Mouse (Mus musculus): Measurements from ENCODE around the gene Tmeff1. TPM values are rescaled to one million over a fixed set of nuclear protein-coding genes. Genes with fewer than 3 reads are reported as not detected.

Tmeff1 gene
- polyA plus RNA-seq, 1 experiment = 2.5 TPM

DNA sequence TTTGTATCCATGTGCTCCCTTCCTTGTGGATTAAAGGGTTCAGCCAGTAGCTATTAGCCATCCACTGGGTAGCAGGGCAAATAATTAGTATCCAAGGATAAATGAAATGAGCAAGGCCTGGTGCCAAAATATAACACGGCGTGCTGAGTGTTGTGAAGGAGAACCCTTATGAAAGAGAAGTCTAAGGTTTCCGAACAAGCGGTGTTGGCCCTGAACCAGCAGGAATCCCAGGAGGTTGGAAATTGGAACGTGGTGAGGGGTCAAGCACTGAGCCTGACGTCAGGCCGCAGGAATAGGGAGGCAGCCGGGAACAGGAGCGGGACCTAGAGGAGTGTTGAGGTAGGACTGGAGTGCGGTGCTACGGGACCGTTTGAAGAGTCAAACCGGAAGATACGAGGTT lies 25.3 kb upstream of the Tmeff1 start:
- no peak for DNase-seq (ENCODE audit: low read depth, low spot score)
- 90% methylated on average over 14 of the region's 14 CpGs for whole genome bisulfite sequencing

DNA sequence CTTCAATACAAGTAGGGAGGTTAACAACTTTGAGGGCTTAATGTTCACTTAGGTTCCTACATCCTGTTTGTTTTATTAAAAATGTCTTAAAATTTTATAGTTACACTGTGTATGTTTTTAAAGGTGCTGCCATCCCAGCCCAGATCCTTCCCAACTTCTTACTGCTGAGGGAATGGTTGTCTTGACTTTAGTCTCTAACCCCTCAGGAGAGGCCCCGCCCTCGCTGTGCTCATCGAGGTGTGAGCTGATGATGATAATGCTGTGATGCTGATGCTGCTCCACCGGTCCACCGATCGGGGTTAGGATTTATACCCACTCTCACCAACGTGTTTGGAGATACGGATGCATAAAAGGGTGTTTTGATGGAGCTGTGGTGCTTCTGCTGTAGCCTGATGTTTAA lies 23.1 kb upstream of the Tmeff1 start:
- no peak for DNase-seq (ENCODE audit: low read depth, low spot score)
- 71% methylated on average over 8 of the region's 8 CpGs for WGBS

DNA sequence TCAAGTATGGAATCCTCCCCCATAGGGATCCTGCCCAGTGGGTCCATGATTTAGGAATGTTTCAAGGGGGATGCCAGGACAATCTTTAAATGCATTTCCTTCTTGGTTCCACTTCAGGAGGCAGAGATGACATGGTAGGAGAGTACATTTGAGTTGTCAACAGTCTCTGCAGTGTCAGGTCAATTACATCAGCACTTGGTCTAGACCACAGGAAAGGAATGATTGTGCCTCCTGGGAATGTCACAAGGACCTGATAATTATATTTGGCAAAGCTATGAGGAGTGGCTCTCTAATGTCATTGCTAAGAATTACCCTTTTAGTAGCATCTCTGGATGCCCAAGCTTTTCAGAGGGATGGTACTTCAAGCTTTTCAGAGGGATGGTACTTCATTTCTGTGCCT lies 20.0 kb upstream of the Tmeff1 start:
- DNase-seq (ENCODE audit: low read depth, low spot score) = no peak

DNA sequence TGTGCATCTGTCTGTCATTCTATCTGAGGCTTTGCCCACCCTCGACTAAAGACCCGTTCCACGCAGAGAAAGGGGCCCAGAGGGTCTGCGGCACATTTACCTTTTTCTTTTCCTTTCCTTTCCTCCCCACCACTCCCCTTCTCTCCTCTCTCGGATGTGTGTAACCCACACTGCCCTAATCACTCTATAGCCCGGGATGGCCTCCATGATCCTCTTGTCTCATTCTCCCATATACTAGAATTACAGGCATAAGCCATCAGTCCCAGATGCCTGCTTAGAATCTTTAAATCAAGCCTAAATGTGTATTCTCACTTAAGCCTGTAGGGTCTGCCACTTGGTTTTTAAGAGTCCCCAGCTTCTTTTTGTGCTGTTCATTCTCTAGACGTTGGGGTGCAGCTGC lies 8.6 kb upstream of the Tmeff1 start:
- WGBS = 56% methylated on average over 7 of the region's 7 CpGs
- no peak for DNase-seq (ENCODE audit: low read depth, low spot score)

DNA sequence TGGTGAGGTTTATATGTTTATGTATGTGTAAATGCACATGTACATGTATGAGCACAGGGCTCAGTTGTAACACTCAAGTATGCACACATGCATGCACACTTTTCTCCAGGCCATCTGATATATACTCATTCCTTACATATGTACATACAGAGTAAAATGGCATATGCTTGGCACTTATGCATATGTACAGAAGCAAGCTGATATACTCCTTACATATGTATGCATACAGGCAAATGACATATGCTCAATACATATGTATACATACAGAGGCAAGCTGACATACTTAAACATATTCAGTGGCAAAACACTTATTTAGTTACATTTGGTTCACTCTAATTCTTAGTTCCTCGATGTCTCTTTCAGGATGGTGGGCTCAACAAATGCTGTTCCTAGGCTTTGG lies 7.1 kb upstream of the Tmeff1 start:
- no peak for DNase-seq (ENCODE audit: low read depth, low spot score)
- WGBS = 90% methylated on average over 1 of the region's 1 CpGs

DNA sequence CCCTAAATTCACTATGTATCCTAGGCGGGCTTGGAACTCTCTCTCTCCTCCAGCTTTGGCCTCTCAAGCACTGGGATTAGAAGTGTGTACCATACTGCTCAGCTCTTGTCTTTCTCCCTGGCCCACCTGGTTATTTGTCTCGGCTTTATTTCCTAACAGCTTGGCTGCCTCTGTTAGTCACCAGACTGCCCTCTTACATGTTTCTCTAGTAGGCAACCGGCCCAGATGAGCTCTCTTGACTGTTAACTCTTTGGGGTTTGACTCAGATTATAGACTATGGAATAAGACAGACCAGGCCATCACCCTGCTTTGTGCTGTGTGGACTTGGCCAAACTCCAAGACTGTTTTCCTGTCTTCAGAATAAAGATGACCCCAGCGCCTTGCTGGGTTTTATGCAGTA lies 6.6 kb upstream of the Tmeff1 start:
- WGBS = 51% methylated on average over 4 of the region's 4 CpGs
- no peak for DNase-seq (ENCODE audit: low read depth, low spot score)

DNA sequence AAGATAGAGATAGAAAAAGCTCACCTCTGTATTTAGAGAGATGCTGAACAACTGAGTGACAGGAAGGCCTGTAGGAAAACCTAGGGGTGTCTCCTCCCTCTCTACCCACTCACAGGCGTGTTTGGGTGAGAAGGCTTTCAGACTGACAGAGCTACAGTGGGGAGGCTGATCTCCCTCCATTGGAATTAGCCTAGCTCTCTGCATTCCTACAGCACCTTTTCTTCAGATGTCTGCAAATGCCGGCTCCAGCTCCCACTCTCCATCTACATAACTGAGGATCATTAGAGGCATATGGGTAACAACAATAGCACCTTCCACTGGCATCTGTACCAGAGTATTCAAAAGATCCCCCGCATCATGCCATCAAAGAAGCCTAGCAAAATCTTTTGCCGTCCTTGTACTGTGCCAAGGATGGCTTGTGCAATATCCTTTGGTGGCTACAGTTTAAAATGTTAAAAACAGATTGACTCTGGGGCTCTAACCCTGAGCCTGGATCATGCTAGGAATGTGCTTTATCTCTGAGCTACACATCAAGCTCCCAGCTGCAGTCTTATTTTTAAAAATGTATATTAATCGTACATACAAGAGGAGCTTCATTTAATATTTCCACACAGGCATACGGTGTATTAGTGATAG lies 5.4 kb upstream of the Tmeff1 start:
- WGBS = 81% methylated on average over 6 of the region's 6 CpGs
- no peak for DNase-seq (ENCODE audit: low read depth, low spot score)

DNA sequence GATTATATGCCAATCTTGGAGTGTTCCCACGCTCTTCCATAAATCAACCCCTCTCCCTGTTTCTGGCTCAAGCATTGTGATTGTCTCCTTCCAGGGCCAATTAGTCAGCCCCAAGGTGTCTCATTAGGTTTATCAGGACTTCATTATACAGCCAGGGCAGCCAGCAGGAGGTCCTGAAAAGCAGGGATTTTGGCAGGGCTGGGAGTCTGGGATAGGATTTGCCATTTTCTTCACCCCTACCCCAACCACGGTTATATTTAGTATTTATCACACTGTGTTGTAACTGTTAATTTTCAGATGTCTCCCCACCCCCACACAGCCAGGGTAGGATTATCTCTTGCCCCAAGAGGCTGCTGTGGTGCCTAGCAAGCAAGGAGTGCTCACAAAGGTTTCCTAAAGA lies 3.8 kb upstream of the Tmeff1 start:
- DNase-seq (ENCODE audit: low read depth, low spot score) = no peak
- 42% methylated on average over 2 of the region's 2 CpGs for WGBS

DNA sequence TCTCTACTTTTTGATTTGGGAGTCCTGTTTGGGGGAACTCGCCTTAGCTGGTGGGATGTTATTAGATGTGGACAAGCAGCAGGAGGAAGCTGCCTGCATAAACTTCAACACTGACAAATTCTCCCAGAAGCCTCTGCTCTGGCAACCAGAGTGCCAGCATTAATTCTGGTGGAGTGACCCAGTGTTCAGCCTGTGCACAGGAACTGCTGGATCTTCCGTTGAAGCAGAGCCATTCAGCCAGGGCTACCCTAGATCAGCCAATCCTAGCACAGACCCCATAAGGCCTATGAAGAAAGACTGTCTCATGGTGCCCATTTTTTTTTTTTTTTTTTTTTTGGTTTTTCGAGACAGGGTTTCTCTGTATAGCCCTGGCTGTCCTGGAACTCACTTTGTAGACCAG lies 3.0 kb upstream of the Tmeff1 start:
- WGBS = 81% methylated on average over 3 of the region's 3 CpGs
- no peak for DNase-seq (ENCODE audit: low read depth, low spot score)

DNA sequence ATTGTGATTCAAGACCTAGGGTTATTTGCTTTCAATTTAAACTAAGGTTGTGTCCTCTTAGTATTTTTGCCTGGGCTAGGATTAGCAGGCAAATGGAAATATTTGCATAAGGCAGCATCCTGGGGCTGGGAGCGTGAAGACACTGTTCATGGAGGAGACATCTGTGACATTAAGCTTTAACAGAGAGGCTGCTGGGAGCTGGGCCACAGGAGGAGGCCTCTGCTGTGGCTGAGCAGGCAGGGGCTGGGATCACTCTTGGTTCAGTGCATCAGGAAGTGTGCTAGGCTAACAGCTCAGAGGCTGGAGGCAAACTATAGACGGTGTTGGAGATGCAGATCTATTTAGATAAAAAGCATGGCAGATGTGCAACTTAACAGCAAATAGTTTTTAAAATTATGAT lies 2.0 kb upstream of the Tmeff1 start:
- DNase-seq (ENCODE audit: low read depth, low spot score) = no peak
- WGBS = 88% methylated on average over 2 of the region's 2 CpGs

DNA sequence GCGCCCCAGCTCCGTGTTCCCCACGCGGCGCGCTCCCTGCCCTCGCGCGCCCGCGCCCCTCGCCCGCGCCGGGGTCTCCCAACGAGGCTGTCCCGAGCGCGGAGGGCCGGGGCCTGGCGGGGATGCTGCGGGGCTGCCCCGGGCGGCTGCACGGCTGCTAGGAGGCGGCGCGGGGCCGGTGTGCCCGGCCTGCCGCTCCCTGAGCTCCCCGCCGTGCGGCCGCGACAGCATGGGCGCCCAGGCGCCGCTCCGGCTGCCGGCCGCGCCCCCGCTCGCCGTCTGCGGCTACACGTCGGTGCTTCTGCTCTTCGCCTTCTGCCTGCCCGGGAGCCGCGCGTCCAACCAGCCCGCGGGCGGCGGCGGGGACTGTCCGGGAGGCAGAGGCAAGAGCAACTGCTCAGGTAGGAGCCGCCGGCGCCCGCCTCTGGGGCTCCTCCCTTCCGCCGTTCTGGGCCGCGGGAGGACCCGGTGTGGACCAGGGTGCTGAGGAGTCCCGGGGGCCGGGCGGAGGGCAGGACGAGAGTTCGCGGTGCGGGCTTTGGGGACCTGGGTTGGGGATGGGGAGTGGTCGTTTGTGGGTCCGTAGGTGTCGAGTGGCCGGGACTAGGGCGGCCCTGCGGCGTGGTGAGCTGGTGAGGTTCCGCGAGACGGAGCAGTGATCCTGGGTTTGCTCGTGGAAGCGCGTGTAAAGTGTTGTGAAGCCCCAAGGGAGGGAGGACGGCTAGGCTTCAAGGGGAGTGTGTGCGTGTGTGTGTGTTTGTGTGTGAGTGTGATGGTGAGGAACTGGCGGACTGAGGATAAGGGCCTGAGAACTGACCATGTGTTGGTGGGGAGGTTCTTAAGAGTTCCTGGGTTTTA lies 496 bp downstream of the Tmeff1 start:
- no peak for DNase-seq (ENCODE audit: low read depth, low spot score)
- 1% methylated on average over 91 of the region's 92 CpGs for WGBS

DNA sequence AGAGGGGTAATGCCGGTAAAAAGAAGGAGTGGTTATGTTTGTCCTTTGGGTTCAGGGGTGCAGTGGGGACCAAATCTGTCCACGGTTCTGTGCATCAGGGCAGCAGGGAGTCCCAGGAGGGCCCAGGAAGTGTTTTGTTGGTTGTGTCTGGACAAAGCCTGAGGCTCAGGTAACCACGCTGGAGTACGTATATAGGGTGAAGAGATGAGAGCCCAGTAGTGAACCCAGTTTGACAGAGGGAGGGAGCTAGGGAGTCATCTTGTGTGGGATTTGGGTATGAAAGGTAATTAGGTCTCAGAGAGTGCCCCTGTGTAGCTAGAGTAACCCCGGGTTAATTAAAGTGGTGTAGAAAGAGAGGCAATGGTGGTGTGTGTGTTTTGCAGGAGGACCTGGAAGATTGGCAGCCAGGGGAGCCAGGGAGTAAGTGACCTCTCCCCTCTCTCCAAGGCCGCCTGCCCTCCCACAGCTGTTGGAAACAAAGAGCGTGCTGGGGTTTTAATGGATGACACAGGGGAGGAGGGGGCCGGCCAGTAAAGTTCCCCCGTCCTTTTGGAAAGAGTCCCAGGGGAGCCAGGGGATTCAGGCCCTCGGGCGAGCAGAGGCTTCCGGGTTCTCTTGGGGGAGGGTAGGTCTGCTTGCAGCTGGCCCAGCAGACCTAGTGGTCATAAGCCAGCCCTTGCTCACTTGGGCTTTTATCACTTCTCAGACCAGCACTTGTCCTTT lies 1.3 kb downstream of the Tmeff1 start:
- no peak for DNase-seq (ENCODE audit: low read depth, low spot score)
- 18% methylated on average over 12 of the region's 12 CpGs for WGBS

DNA sequence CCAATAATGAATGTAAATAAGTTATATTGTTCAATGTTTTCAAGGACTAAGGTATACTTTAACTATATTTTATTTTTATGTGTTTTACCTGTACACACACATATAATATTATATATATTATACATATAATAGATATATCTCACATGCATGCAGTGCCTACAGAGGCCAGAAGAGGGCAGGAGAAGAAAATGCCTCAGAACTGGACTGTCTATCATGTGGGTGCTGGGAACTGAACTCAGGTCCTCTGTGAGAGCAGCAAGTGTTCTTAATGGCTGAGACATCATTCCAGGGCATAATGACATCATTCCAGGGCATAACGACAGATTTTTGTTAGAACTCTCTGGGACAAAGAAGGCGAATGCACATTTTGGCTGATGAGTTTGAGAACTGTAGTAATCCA lies 2.6 kb downstream of the Tmeff1 start:
- no peak for DNase-seq (ENCODE audit: low read depth, low spot score)
- WGBS = 96% methylated on average over 2 of the region's 2 CpGs

DNA sequence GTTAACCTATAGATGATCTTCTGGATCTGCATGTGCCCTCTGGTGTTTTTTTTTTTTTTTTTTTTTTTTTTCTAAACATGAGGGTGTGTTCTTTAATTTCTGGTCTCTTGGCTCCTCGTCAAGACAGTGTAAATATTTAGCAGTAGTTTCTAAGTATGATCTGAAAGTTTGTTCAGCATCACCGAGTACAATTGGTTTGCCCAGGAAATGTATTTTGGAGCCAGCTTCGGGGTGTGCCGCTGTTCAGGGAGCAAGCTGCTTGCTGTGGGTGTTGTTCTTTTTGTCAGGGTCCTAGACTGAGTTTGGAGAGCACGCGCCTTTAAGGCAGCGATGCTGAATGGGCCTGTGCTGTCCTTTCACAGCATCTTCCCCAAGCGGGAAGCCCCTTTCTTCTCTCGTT lies 3.6 kb downstream of the Tmeff1 start:
- 22% methylated on average over 9 of the region's 9 CpGs for WGBS
- DNase-seq (ENCODE audit: low read depth, low spot score) = no peak

DNA sequence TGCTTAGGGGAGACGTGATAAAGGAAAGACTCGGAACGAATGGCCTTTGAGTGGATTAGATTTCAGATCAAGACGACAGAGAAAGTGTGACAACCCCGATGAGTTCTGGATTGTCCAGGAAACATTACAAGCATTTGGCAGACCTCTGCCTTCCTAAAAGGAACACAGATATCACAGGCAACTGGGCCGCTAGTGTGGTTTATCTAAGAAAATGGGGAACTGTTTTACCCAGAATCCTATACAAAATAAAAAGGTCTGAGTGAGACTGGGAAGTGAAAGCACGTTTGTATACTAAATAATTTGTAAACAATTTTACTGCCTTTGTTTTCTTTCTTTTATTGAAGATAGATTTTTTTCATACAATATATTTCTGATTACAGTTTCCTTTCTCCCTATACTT lies 5.9 kb downstream of the Tmeff1 start:
- 84% methylated on average over 7 of the region's 7 CpGs for WGBS
- no peak for DNase-seq (ENCODE audit: low read depth, low spot score)

DNA sequence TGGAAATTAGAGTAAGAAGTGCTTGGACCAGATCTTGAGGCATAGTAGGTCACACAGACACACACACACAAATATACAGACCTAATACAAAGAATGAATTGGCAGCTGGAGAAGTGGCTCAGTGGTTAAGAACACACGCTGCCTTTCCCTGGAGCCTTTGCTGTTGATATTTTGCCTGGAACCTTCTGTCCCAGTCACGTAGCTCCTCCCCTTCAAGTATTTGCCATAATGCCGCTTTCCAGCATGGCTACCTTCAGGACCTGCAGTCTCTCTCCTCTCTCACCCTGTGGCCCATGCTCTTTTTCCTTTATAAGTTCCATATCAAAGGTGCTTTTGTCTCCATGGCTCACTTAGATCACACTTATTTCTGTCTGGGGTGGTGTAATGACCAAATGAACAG lies 6.4 kb downstream of the Tmeff1 start:
- DNase-seq (ENCODE audit: low read depth, low spot score) = no peak
- WGBS = 95% methylated on average over 3 of the region's 3 CpGs

DNA sequence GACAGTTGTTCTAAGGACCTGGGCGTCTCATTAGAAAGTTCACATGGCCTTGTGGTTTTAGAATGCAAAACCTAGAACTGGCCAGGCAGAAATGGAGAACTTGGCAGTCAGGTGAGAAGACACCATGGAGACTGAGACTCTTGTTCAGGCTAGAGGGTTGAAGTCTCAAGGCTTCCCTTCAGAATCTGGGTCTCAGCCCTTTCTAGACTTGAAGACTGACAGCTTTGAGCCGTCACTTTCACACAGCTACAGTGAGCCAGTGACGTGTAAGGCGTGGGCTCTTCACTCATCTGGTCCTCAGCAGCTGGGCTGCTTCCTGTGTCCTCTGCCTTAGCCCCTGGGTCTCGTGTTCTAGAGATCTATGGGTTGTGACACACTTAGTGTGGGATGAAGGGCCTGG lies 7.4 kb downstream of the Tmeff1 start:
- WGBS = 68% methylated on average over 5 of the region's 5 CpGs

DNA sequence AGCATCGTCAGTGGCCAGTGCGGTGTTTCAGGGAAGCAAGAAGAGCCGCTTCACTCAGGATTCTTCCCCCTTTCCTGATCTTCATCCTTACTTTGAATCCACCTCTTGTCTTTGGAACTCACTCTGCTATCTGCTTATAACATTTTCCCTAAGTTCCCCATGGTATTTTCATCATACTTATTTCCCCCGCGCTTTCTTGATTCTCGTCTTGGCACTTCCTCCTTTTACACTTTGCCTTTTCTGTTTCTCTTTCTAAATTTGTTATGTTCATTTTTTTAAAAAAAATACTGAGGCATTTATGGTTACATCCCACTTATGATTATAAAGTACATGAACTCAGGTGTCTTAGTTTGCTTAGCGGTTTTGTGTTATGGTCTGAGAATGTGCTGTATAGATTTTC lies 7.9 kb downstream of the Tmeff1 start:
- 89% methylated on average over 7 of the region's 7 CpGs for WGBS
- DNase-seq (ENCODE audit: low read depth, low spot score) = no peak

More for the DNA sequence above, 7.4 kb downstream of the Tmeff1 start:
- DNase-seq (ENCODE audit: low read depth, low spot score) = no peak

DNA sequence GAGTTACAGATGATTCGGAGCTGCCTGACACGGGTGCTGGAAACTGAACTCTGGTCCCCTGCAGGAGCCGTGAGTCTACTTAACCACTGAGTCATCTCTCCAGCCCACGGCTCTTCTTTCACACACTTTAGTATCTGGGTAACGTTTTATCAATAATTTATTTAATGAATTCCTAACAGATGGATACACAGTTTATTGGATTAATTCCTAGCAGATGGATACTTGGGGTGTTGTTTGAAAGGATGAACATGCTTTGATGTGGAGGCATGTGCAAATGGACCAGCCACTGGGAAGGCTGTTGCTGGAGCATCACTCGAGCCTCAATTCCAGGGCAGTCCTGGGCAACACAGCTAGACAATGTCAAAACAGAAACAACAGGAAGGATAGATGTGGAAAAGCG lies 11.1 kb downstream of the Tmeff1 start:
- WGBS = 89% methylated on average over 7 of the region's 7 CpGs
- DNase-seq (ENCODE audit: low read depth, low spot score) = no peak

DNA sequence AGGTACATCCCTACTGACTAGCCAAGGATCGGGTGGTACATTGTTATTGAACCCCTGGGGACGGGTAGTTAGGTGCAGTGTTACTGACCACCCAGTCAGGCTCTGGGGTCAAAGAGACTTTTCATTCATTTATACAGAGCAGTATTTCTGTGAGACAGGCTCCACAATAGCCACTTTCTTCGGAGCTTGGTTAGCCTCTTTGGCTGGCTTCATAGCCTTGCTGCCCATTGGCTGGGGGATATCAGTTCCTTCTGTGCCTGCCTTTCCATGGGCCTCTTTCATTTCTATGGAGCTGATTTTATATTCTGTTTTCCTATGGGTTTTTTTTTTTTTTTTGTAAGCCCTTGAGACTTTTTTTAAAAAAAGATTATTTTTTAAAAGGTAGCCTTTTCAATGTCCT lies 20.7 kb downstream of the Tmeff1 start:
- WGBS = 91% methylated on average over 3 of the region's 3 CpGs

DNA sequence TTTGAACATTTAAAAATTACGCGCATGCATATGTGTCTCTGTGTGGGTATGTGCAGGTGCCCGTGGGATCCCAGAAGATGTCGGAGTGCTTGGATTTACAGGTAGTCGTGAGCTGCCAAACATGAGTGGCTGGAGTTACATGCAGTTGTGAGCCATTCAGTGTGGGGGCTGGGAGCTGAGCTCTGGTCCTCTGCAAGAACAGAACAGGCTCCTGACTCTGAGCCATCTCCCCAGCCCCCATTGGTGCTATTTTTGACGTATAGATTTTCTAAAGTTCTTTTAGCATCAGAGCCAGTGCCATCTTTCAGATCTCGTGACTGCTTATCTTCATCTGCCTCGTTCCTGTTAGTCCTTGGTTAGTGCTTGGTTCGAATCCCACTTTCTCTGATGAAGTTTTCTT lies 24.5 kb downstream of the Tmeff1 start:
- DNase-seq (ENCODE audit: low read depth, low spot score) = no peak
- 92% methylated on average over 9 of the region's 9 CpGs for WGBS

More for the DNA sequence above, 20.7 kb downstream of the Tmeff1 start:
- no peak for DNase-seq (ENCODE audit: low read depth, low spot score)

Data from large intestine, adult 2 months (tissue).